Mouse (Mus musculus) retina, postnatal 7 days (tissue): ENCODE results near the gene Gif.

Source experiments
- DNase-seq: peaks from one replicate; pipeline ENCODE4 v3.0.0-alpha.2; 2012; ENCODE audit warnings: low read depth, low spot score

The Gif gene

DNA sequence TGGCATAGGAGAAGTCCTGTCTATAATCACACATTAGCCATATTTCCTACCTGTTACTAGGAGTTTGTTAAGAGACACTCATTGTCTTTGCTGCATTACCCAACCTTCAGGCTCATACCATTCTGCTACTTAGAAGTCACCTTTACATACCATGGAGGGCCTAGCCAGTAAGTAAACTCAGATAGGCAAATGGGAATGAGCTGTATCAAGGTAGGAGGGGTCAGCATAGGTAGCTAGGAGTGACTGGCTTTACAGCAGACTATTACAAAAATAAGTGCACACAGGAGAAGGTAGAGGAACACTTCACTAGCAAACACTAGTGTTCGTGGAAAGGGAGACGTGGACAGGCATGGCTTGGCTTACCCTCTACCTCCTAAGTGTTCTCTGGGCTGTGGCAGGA, at the start of gene Gif:
Gif (plus strand) TSS at position 257 of the 400 bp plus-strand sequence.
- no peak for DNase-seq

DNA sequence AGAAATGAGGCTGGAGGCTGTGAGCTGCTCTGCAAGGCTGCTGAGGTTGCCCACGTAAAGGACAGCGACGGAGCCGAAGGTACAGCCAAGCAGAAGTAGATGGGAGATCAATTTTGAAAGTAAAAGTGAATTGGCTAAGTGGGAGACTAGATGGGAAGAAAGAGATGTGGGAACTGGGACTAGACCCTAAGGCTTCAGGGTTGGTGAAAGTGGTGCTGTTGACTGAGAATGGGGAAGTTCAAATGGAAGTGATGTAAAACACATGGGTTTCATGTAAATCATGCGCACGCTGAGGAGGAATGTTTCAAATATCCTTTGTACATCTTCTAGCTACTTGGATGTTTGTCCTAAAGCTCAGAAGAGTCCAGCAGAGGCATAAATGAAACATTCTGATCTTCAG, 49.0 kb upstream of the Gif start:
- DNase-seq: no peak

DNA sequence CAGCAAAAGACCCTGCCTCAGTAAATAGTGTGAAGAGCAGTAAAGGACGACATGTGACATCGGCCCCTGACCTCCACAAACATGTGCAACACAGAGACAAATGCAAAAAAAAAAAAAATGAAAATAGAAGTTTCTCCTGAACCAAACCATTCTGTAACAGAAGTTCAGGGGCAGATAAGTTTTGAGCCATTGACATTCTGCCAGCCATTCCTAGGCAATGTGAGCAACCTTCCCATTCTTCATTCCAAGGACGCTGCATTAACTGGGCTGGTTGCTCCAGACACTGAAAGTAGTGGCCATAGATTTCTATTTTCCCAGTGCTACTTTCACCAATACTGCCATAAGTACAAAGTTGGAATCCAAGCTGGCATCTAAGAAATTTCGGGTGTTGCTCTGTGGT, 34.9 kb upstream of the Gif start:
- DNase-seq: no peak

DNA sequence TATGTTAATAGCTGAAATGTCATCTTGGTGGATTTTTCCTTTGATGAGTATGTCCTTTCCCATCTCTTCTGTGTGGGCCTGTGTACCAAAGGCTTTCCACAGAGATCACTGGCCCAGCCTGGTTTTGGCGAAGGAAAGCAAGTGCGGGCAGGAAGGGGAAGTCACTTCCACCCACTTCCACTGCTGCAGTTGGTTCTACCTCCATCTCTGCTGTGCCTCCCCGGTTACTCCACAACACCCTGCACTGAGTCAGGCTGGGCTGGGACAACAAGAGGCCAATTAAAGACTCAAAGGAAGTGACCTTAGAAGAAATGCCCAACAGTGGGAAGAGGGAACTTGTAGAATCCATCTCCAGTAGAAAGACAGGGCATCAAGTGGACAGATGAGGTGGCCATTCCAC, 27.3 kb upstream of the Gif start:
- no peak for DNase-seq

DNA sequence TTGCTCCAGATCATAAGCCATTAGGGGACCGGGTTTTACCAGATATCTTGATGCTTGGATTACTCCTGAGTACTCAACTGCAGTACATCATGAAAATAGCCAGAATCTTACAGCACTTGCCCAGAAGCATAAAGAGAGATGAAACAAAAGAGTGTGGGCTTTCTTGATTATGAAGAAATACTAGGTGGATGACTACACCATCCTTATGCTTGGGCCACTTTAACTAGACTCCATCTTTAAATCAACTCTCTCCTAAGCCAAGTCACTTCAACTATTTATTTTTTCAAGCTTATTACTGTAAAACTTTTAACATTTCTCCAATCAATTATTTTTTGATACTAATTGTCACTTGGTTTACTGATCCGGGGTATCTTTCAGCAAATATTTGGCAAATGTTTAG, 23.5 kb upstream of the Gif start:
- no peak for DNase-seq

DNA sequence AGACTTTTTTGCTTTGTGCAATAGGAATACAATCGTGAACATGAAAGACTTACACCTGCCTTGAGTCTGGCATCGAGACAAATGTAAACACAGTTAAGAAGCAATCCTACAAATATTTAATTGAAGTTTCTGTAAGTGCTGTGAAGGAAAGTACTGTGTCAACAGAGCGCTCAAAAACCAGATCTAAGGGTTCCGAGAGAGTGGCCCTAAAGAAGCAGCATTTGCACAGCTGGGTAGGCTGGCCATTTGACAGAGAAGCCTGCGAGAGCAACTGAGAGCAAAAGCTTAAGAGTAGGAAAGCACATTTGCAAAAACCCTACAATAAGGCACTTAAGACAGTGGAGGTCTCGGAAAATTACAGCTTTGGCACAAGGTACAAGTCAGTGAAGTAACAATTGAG, 23.1 kb upstream of the Gif start:
- no peak for DNase-seq

DNA sequence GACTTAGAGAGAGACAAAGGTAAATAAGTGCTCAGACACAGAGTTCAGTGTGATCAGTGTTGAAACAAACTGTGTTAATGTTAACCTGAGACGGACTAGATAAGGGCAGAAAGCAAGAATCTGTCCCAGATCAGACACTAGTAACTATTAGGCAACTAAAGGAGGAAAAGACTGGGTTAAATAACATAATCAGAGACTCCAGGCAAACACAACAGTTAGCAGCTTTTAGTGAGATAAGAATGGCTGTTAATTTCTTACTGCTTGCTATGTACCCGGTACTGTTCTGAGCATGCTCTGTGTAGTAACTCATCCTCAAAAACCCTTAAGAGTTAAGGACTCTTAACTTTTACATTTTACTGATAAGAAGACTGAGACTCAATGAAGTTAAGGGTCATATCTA, 21.4 kb upstream of the Gif start:
- no peak for DNase-seq

DNA sequence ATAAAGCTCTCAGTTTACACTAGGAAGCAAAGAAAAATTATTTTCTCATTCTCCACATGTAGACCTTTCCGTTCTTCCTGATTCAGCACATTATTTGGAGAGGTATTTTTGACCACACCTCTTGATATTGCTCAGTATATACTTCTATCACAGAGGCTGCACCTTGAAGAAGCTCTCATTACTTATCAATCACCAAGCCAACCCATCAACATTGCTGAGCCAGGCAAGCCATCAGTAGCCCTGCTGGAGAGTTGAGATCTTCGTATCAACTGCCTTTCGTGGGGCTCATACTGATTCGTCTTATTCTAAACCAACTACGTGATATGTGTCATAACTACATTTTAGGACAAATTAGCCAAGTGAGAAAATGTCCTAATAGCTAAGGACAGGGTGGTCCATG, 20.1 kb upstream of the Gif start:
- no peak for DNase-seq

DNA sequence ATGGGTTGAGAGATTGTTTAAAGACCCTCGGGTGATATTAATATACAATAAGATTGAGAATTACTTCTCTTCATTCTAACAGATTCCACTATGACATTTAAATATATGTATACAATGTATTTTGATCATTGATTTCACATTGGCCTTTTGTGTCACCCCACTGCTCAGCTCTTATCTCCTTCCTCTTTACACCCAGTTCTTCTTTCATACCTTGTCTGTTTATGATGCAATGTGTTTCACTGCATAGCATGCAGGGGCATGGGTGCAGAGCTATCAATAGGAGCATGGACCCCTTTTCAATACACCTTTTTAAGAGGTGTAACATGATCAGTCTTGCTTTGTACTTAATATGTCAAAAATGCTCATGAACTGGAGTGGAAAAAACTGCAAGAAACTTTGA, 17.1 kb upstream of the Gif start:
- no peak for DNase-seq

DNA sequence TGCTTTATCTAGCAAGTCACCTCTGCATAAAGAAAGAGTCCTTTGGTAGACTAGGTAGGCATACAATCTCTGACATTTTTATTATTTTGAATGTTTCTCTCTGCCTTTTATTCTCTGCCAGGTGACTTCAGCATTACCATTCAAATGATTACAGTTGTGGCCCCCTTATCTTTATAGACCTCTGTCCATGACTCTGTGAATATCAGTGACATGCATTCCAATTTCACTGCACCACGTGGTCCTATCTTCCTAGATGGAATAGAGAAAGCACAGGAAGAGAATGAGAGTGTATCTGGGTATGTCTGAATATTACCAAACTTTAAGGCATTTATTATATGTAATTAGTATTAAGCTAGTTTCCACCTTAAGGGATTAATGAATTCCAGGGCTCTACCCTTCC, 10.9 kb upstream of the Gif start:
- no peak for DNase-seq

DNA sequence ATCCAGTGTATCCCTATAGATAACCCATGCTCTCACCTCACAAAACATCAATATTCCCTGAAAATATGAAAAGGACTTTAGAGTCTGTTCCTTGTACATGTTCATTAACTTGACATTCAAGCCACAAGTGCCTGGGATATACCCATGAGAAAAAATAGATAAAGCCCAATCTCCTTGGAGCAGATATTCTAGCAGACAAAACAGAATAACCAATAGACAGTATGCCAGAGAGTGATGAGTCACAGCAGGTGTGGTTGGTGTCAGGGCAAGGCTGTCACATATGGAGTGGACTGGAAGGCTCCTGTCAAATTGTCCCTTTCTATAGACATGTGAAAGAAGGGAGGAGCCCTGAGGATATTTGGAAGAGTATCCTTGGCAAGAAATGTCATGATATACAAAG, 1.7 kb upstream of the Gif start:
- DNase-seq: no peak

DNA sequence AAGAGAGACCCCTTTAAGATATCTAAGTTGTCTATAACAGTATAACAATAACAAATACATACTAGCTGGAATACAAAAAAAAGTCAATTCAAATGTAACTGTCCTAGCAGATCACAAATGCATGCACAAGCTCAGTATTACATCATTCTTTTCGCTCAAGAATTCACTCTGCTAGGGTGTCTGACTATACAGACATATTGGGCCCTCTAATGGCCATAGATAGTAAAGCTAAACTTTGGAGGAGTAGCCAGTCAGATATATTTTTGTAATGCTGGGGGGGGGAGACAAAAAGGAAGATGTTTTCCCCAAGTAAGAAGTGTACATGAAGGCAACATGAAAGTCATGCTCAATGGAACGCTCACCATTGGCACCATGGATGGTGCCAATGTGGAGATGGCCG, 17.7 kb downstream of the Gif start:
- DNase-seq: no peak

DNA sequence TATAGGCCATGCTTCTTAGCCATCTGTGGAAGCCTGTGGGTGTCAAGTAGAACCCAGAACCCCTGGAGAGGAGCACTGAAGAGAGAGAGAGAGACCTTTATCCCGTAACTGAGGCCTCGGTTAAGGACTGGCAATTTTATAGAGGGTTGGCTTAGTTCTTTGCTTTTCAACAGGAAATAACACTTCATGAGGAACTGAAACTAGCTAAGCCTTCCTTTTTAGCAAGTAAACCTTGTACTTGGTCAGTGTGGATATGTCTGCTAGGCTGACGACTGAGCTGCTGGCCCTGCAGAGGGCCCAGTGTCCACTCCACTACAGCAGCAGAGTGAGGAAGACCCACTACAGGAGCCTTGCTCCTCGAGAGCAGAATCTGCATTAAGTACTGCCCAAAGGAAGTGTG, 19.1 kb downstream of the Gif start:
- DNase-seq: no peak

DNA sequence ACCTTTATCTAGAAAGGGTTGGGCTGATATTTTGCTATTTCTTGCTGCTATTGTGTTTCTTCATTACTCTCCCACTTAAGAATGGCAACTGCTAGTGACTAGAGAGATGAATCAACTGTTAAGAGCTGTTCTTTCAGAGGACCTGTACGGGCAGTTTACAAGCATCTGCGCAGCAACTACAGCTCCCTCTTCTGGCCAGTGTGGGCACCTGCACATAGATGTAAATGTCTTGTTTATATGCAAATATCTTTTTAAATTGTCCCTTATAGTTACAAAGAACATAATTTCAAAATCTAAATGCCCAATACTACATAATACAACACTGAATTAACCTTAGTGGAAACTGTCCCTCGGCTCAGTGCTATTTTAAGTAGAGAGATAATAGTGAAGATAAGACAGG, 20.8 kb downstream of the Gif start:
- peak; percentile 20 for DNase-seq

DNA sequence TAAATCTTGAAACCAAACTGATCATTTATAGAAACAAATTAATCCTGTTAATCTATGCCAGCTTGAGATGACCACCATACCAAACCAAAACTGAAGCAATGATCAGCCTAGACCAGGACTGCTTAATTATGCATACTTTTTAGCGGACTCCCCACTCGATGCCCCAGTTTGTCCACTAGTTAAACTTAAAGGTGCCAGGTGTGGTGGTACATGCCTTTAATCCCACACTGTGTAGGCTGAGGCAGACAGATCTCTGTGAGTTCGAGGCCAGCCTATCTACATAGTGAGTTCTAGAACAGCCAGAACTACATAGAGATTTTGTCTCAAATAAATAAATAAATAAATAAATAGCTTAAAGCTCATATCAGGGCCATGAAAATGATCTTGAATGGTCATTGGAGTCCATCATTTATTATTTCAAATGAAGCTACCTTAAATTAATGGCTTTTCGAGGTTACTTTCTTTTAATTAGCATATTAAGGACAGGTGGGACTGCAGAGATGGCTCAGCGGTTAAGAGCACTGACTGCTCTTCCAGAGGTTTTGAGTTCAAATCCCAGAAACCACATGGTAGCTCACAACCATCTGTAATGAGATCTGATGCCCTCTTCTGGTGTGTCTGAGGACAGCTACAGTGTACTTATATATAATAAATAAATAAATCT, 22.0 kb downstream of the Gif start:
- DNase-seq: no peak

DNA sequence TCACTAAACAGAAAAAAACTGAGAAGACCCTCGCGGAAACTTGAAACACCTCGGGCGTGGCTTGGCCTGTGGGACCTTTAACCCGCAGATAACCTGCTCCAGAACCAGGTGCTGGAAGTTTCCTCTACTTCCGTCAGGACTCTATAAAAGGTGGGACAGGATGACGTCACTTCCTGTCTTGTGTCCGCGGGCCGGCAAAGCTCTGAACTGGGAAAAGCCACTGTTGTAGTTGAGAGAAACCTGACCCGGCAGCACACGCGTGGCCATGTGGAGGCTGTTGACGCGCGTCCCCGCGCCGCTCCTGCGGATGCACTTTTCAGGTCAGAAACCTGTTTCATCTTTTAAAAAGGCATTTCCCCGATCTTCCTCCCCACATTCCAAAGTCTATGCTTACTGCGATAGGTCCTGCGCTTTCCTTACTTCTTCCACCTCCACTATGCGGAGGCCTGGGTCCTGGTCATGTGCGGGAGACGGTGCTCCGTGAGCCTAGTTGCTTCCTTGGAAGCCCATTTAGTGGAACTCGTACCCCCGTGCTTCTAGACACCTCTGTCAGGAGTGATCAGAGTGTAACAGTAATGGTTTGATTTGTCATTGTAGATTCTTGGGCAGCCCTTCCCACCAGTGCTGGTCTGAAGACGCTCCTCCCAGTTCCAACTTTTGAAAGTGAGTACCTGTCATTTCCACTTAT, 23.0 kb downstream of the Gif start, which contains the start of gene Mrpl16:
Mrpl16 (plus strand) TSS at position 187 of the 688 bp plus-strand sequence.
- peak; percentile 94 for DNase-seq

DNA sequence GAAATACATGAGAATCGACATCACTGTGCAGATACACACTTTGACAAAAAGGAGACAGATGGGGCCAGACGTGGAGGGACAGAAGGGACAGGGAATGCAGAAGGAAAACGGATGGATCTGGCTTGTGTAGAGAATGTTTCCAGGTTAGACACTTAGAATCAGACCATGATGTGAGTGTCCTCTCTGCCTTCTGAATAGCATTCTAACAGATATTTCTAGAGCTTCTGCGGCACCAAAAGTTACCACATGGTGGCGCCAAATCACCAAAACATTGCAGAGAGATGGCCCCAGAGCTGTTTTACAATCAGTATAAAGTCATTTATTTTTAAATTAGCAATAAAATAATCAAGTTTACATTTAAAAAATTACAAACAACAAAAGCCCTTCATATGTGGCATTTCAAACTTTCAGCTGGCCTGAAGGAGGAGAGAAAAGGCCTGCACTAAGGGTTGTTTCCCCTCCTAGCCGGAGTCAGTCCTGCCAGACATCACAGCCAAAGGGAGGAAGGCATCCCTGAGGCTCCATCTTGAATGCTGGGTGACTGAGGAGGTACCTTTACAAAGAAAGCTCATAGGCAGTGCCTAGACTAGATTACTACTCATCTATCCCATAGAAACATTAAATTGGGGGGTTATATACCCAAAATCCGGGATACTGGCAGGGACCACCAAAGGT, 30.0 kb downstream of the Gif start:
- peak; percentile 65 for DNase-seq

DNA sequence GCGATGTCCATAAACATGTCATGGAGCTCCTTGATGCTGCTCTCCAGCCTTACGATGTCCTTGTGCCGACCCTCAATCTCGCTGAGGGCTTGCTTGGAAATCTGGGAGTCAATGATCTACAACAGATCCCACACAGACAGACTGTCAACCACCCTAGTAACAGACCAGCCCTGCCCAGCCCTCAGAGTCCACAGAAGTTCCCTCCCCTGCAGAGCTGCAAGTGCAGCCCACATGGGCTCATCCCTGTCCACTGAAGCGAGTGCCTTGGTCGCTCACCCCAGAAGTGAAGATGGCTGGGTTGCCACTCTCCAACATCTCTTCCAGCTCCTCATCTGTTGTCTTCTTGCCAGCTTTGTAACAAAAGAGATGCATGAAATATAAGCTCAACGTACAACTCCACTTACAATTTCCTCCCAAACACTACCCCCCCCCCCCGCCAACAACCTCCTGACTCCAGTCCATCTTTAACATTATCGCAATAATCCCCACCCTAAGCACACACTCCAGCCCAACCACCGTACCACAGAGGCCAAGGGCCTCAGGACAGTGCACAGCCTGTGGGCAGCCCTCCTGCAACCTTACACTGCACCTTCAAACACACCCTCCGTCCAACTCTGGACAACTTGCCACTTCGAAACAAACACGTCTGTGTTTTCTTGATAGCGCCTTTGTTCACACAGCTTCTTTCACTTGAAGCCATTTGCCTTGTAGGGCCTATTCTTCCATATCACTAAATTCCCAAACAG, 38.2 kb downstream of the Gif start:
- DNase-seq: no peak

DNA sequence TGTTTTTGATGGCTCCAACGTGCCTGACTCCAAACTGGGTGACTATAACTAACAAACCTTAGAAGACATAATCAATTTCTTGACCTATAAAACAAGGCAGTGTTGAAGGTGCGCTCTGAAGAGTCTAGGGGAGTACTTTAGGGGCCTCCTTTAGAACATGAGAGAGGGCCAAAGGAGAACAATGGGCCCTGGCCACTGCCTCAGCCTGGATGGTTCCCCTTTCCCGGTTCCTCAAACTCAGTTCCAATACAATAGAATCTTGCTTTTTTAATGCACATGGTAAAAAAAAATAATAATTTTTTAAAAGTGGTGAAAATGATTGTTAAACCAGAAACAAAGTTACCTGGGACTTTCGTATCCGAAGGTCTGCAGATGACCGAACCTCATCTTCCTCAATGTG, 40.5 kb downstream of the Gif start:
- DNase-seq: no peak

DNA sequence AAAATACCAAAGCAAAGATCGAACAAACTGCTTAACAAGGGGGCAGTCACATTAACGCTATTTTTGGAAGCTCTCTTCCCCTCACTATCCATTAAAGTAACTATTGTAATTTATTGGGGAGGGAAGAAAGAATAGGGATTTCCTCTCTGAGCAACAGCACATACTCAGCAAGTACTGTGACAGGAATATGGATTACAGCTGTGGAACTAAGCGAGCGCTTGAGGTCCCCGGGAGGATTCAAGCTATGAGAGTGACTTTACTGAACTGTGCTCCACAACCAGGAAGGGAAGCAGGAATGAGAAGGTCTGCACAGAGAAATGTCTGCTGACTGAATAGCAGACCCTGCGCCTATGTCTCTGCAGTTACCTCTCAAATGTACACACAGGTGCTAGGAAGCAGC, 41.5 kb downstream of the Gif start:
- DNase-seq: no peak

DNA sequence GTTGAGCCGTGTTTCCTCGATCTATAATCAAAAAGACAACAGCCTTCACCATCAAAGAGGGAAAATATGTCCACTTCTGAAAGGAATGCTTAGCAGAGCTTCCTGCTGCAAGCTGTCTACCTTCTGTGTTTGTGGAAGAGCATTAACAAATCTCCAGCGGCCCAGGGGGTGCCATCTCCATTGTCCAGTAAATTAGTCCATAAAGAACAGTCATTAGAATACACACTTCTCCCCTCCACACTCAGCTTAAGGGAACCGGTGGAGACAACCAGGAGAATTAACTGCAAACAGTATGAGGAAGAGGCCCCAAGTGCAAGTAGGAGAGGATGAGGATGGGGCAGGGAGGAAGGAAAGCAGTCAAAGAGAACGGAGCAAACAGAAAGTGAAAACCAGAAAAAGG, 44.5 kb downstream of the Gif start:
- DNase-seq: no peak

DNA sequence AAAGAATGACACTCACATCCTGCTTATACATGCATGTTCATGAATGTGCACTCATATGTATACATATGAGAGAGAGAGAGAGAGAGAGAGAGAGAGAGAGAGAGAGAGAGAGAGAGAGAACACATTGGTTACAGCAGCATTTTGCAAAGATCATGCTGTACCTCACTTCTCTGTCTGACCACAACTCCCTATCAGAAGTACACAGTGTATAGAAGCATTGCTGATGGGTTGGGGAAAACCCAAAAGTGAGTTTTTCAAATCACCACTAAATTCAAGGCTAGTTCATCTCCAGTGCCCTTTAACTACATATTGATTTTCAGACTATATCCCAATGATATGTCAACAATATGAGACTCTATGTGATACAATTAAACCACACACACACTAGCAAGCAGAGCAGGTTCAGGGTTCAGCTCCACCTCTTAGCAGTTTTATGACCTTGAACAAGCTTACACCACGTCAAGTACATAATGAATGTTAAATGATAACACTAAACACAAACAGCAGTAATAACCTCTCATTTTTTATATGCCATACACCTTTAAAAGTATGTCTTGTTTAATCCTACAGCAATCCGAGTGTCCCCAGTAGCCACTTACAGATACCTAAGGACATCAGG, 46.5 kb downstream of the Gif start:
- no peak for DNase-seq
